Mouse (Mus musculus) gastrocnemius, adult 18-20 months (tissue): Measurements from ENCODE around the gene Zfp276. TPM values are rescaled to one million over a fixed set of nuclear protein-coding genes. Genes with fewer than 3 reads are reported as not detected.
"Not testable (repeated sequence)": the region's sequence is repeated elsewhere in the genome, so short reads cannot be mapped to it uniquely, and the experiment has no call there.

Experiments used
- DNase-seq: peaks from one replicate; pipeline ENCODE4 v3.0.0; 2021; ENCODE audit warnings: low spot score
- long read RNA-seq, 2 experiments: library from polyadenylated mRNA; stranded (forward); transcript quantifications; one replicate each; pipeline ENCODE4 v2.0.0; 2021
- total RNA-seq, 2 experiments: library from RNA; stranded (reverse); gene quantifications; 2 replicates each; pipeline ENCODE4 v1.2.3; 2021

Zfp276 gene
- 1 to 10 TPM; 5.1 to 5.2 TPM for total RNA-seq
- long read RNA-seq, experiment 1, full-length matches to known transcripts, result 1 of 3 reads
- long read RNA-seq, experiment 1, partial matches to known transcripts, result 1 of 3 reads
- long read RNA-seq, experiment 1, other reads (novel, unspliced or antisense), result 1 of 3 reads
- long read RNA-seq, experiment 2, result 0 reads

- peak; percentile 81 for DNase-seq
These were observed at the start of gene Zfp276, which contains the start of gene Vps9d1 for GRCm38 (mm10) chr8:123254099-123254885. Gene Zfp276 (plus strand): TSS chr8:123254195. Gene Vps9d1 (minus strand): TSS chr8:123254348.

GRCm38 (mm10) chr8:123211876-123212275 lies 42.1 kb upstream of the Zfp276 start:
- DNase-seq, result no peak

GRCm38 (mm10) chr8:123212321-123213117 lies 41.5 kb upstream of the Zfp276 start, which contains the start of the genes Chmp1a and Spata33:
Gene Chmp1a (minus strand): TSS chr8:123212763.
Gene Spata33 (plus strand): TSS chr8:123212832.
- DNase-seq, result peak; percentile 81

GRCm38 (mm10) chr8:123213118-123213772 lies 40.8 kb upstream of the Zfp276 start:
- DNase-seq, result no peak

GRCm38 (mm10) chr8:123215430-123215829 lies 38.6 kb upstream of the Zfp276 start:
- DNase-seq, result no peak

- no peak for DNase-seq
These were observed 33.1 kb upstream of the Zfp276 start for GRCm38 (mm10) chr8:123220917-123221316.

- DNase-seq, result peak; percentile 94
These were observed 29.4 kb upstream of the Zfp276 start, which contains the start of gene Cdk10 for GRCm38 (mm10) chr8:123224278-123225266. Gene Cdk10 (plus strand): TSS chr8:123224842.

- DNase-seq, result no peak
These were observed 25.6 kb upstream of the Zfp276 start for GRCm38 (mm10) chr8:123228416-123228815.

- DNase-seq, result not testable (repeated sequence)
These were observed 23.7 kb upstream of the Zfp276 start for GRCm38 (mm10) chr8:123230326-123230725.

- DNase-seq, result no peak
These were observed 22.3 kb upstream of the Zfp276 start for GRCm38 (mm10) chr8:123231742-123232141.

GRCm38 (mm10) chr8:123232553-123232952 lies 21.4 kb upstream of the Zfp276 start:
- no peak for DNase-seq

- DNase-seq, result no peak
These were observed 20.7 kb upstream of the Zfp276 start for GRCm38 (mm10) chr8:123233300-123233699.

GRCm38 (mm10) chr8:123233760-123234159 lies 20.2 kb upstream of the Zfp276 start:
- DNase-seq, result no peak

GRCm38 (mm10) chr8:123234918-123235519 lies 19.0 kb upstream of the Zfp276 start:
- DNase-seq, result no peak

- DNase-seq, result peak; percentile 85
These were observed 18.2 kb upstream of the Zfp276 start, which contains the start of gene Spata2l for GRCm38 (mm10) chr8:123235520-123236497. Gene Spata2l (minus strand): TSS chr8:123236233.

GRCm38 (mm10) chr8:123239398-123239797 lies 14.6 kb upstream of the Zfp276 start:
- DNase-seq, result no peak

- DNase-seq, result no peak
These were observed 11.7 kb upstream of the Zfp276 start for GRCm38 (mm10) chr8:123242107-123242923.
